Mouse (Mus musculus) stomach, postnatal 0 days (tissue): ENCODE measurements around the gene Sec23ip. TPM values are rescaled to one million over a fixed set of nuclear protein-coding genes. Genes with fewer than 3 reads are reported as not detected.

Experiments
- ATAC-seq: fragments of 200-750 bp; cut with Nextera tagmentation; 2 replicates; pipeline ENCODE4 v1.8.0; 2017; ENCODE audit not compliant: low FRiP score, low TSS enrichment
- DNase-seq: peaks from one replicate; pipeline ENCODE4 v3.0.0-alpha.2; 2016; ENCODE audit warnings: low spot score
- H3K27ac ChIP-seq: fragments of 300-500 bp; sonication (generic); replicated peaks from 2 replicates; pipeline ENCODE4 v1.5.1; 2014; ENCODE audit warnings: mild to moderate bottlenecking, control low read depth
- H3K27me3 ChIP-seq: fragments of 300-500 bp; sonication (generic); 2 replicates; pipeline ENCODE4 v1.6.1; 2014; ENCODE audit warnings: low read length; ENCODE audit not compliant: control insufficient read depth, insufficient read depth
- H3K36me3 ChIP-seq: fragments of 300-500 bp; sonication (generic); 2 replicates; pipeline ENCODE4 v1.6.1; 2014; ENCODE audit warnings: low read length, mixed read lengths; ENCODE audit not compliant: control insufficient read depth, insufficient read depth
- H3K4me1 ChIP-seq: fragments of 300-500 bp; sonication (generic); replicated peaks from 2 replicates; pipeline ENCODE4 v1.6.1; 2014; ENCODE audit warnings: antibody characterized with exemption; ENCODE audit not compliant: control insufficient read depth, insufficient read depth
- H3K4me2 ChIP-seq: fragments of 300-500 bp; sonication (generic); replicated peaks from 2 replicates; pipeline ENCODE4 v1.6.1; 2014; ENCODE audit warnings: low read depth, mild to moderate bottlenecking, control low read depth, moderate library complexity
- H3K4me3 ChIP-seq: fragments of 300-500 bp; sonication (generic); 2 replicates; pipeline ENCODE4 v1.5.1; 2014; ENCODE audit warnings: low read depth, low read length, control low read depth
- H3K9ac ChIP-seq: fragments of 300-500 bp; sonication (generic); 2 replicates; pipeline ENCODE4 v1.6.1; 2014; ENCODE audit warnings: mild to moderate bottlenecking, low read length, control low read depth, mixed read lengths
- H3K9me3 ChIP-seq: fragments of 300-500 bp; sonication (generic); 2 replicates; pipeline ENCODE4 v1.6.1; 2016; ENCODE audit warnings: low read length; ENCODE audit not compliant: control insufficient read depth
- CTCF ChIP-seq: IDR thresholded peaks from 2 replicates; pipeline ENCODE4 v1.5.1; 2016; ENCODE audit warnings: antibody characterized with exemption, low read depth, mild to moderate bottlenecking, moderate library complexity
- EP300 ChIP-seq: optimal IDR thresholded peaks from 2 replicates; pipeline ENCODE3; 2016; ENCODE audit warnings: antibody characterized with exemption
- WGBS: fragments of 180-500 bp; shearing (Covaris S2); extraction: QIAGEN DNeasy Blood & Tissue Kit; methylation state at CpG from one replicate; pipeline ENCODE4 v1.1.7; 2014; 5-methylcytosine and 5-hydroxymethylcytosine counted together
- polyA plus RNA-seq: library from polyadenylated mRNA; unstranded; fragments of >200 nt; fragmentation: Nextera tagmentation; extraction: Ambion mirVana; gene quantifications from 2 replicates; pipeline ENCODE4 v1.2.1, GENCODE M21; 2015

The Sec23ip gene
- polyA plus RNA-seq, 1 experiment from 2014 or later = 18.3 TPM

DNA sequence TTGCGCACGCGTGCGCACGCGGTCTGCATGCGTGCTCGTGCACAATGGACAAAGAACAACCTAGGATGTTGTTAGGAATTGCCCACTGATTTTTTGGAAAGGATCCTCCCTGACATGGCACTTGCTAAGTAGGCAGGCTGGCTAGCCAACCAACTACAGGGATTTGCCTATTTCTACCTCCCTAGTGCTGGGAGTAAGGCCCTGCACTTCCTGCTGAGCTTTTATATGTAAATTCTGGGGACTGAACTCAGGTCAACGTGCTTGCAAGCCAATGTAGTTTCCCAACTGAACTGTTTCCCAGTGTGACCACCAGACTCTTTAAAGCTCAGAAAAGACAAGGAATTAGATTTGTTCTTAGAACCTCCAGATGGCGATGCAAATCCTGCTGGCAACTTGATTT is 17.7 kb upstream of the Sec23ip start:
- no peak overlapping the region for H3K9ac ChIP-seq
- WGBS = 75% methylated on average over 10 of the region's 10 CpGs
- no peaks in the 10 kb centered on the region for H3K9me3 ChIP-seq
- no peaks in the 10 kb centered on the region for H3K27me3 ChIP-seq
- no peak overlapping the region for H3K27ac ChIP-seq
- no peak for TF ChIP-seq EP300
- no peak for TF ChIP-seq CTCF
- H3K4me3 ChIP-seq = no peak overlapping the region
- no peak overlapping the region for H3K4me2 ChIP-seq
- H3K36me3 ChIP-seq = peaks cover 3% of the 10 kb centered on the region; the same call in 1 of the 2 replicates
- H3K4me1 ChIP-seq = no peaks in the 10 kb centered on the region
- DNase-seq (no peak), ATAC-seq (no peak)

GRCm38 (mm10) chr7:128727701-128728100 is 17.0 kb upstream of the Sec23ip start:
- TF ChIP-seq EP300 (no peak), CTCF (no peak)
- Histone ChIP-seq H3K9ac (no peak overlapping the region), H3K4me1 (no peaks in the 10 kb centered on the region), H3K36me3 (peaks cover 3% of the 10 kb centered on the region; the same call in 1 of the 2 replicates), H3K4me2 (no peak overlapping the region), H3K27ac (no peak overlapping the region), H3K27me3 (no peaks in the 10 kb centered on the region), H3K9me3 (no peaks in the 10 kb centered on the region), H3K4me3 (no peak overlapping the region)
- 59% methylated on average over 5 of the region's 5 CpGs for WGBS
- no peak for DNase-seq
- no peak for ATAC-seq

GRCm38 (mm10) chr7:128728738-128729137 is 16.0 kb upstream of the Sec23ip start:
- Histone ChIP-seq H3K36me3 (no peaks in the 10 kb centered on the region), H3K4me2 (no peak overlapping the region; the same call in 1 of the 2 replicates), H3K27ac (no peak overlapping the region), H3K4me3 (no peak overlapping the region), H3K9ac (no peak overlapping the region), H3K9me3 (no peaks in the 10 kb centered on the region), H3K27me3 (no peaks in the 10 kb centered on the region), H3K4me1 (no peaks in the 10 kb centered on the region)
- TF ChIP-seq CTCF (no peak), EP300 (no peak)
- DNase-seq = no peak
- ATAC-seq = no peak
- WGBS = 55% methylated on average over 10 of the region's 10 CpGs

GRCm38 (mm10) chr7:128731585-128731984 is 13.2 kb upstream of the Sec23ip start:
- DNase-seq (peak; percentile 42), ATAC-seq (peak; percentile 92)
- H3K9me3 ChIP-seq = no peaks in the 10 kb centered on the region
- TF ChIP-seq EP300 (no peak), CTCF (no peak)
- H3K9ac ChIP-seq = 0 out of 2 replicates have a peak overlapping the region, but pooled peaks have one; percentile 3
- H3K4me2 ChIP-seq = 0 out of 2 replicates have a peak overlapping the region, but pooled peaks have one; percentile 6
- H3K27ac ChIP-seq = 0 out of 2 replicates have a peak overlapping the region, but pooled peaks have one; percentile 45
- WGBS = 45% methylated on average over 2 of the region's 2 CpGs
- no peaks in the 10 kb centered on the region for H3K27me3 ChIP-seq
- no peak overlapping the region for H3K4me3 ChIP-seq
- H3K36me3 ChIP-seq = no peaks in the 10 kb centered on the region
- 0 out of 2 replicates have a peak, but pooled peaks cover 3% of the 10 kb centered on the region for H3K4me1 ChIP-seq

- no peak overlapping the region for H3K4me3 ChIP-seq
- no peaks in the 10 kb centered on the region for H3K9me3 ChIP-seq
- H3K36me3 ChIP-seq = no peaks in the 10 kb centered on the region
- ATAC-seq (no peak), DNase-seq (no peak)
- H3K4me1 ChIP-seq = peaks cover 3% of the 10 kb centered on the region; the same call in 1 of the 2 replicates
- no peak for TF ChIP-seq EP300
- no peak for TF ChIP-seq CTCF
- peak overlapping the region; percentile 79 for H3K4me2 ChIP-seq
- H3K27me3 ChIP-seq = no peaks in the 10 kb centered on the region
- 43% methylated on average over 5 of the region's 5 CpGs for WGBS
- no peak overlapping the region for H3K9ac ChIP-seq
- H3K27ac ChIP-seq = no peak overlapping the region
Observed at GRCm38 (mm10) chr7:128738041-128738440, 6.7 kb upstream of the Sec23ip start.

DNA sequence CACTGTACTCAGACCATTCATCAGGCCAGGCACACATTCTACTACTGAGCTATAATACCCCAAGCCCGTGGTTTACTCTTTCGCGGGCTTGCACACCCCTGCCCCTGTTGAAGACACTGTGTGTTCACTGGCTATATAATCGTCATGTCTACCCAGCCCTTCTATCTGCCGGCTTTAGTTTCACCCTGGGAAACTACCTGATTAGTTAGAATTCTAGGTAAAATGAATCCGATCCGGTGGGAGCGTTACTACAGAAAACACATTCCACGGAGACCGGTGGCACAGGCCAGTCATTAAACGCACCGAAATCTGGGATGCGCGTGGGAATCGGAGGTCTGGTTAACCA is 5.7 kb upstream of the Sec23ip start:
- DNase-seq (no peak), ATAC-seq (no peak)
- Histone ChIP-seq H3K9ac (peak overlapping the region; percentile 97), H3K27ac (peak overlapping the region; percentile 41), H3K4me3 (peak overlapping the region; percentile 76), H3K9me3 (no peaks in the 10 kb centered on the region), H3K4me2 (peak overlapping the region; percentile 79), H3K36me3 (no peaks in the 10 kb centered on the region), H3K27me3 (no peaks in the 10 kb centered on the region), H3K4me1 (peaks cover 3% of the 10 kb centered on the region; the same call in 1 of the 2 replicates)
- WGBS = 2% methylated on average over 15 of the region's 15 CpGs
- TF ChIP-seq CTCF (no peak), EP300 (no peak)
